Mouse (Mus musculus) lung, embryonic 15.5 days (tissue): Measurements from ENCODE around the gene Tet3. TPM values are rescaled to one million over a fixed set of nuclear protein-coding genes. Genes with fewer than 3 reads are reported as not detected.
A peak's percentile ranks its signal among the peaks of the same experiment; 100 is the strongest.

Experiments
- ATAC-seq: fragments of 200-750 bp; cut with Nextera tagmentation; 2 replicates; pipeline ENCODE4 v1.8.0; 2017; ENCODE audit warnings: moderate number of reproducible peaks, borderline replicate concordance; ENCODE audit not compliant: low FRiP score, low TSS enrichment; ENCODE audit errors: extremely low read depth
- H3K27ac ChIP-seq: fragments of 300-500 bp; sonication (generic); 2 replicates; pipeline ENCODE4 v1.5.1; 2015; ENCODE audit warnings: moderate library complexity, mild to moderate bottlenecking, inconsistent platforms
- H3K27me3 ChIP-seq: fragments of 300-500 bp; sonication (generic); 2 replicates; pipeline ENCODE4 v1.6.1; 2015; ENCODE audit warnings: inconsistent platforms
- H3K36me3 ChIP-seq: fragments of 300-500 bp; sonication (generic); 2 replicates; pipeline ENCODE4 v1.6.1; 2015; ENCODE audit warnings: inconsistent platforms
- H3K4me1 ChIP-seq: fragments of 300-500 bp; sonication (generic); 2 replicates; pipeline ENCODE4 v1.6.1; 2015; ENCODE audit warnings: inconsistent platforms
- H3K4me2 ChIP-seq: fragments of 300-500 bp; sonication (generic); 2 replicates; pipeline ENCODE4 v1.6.1; 2015; ENCODE audit warnings: inconsistent platforms, mild to moderate bottlenecking, moderate library complexity
- H3K4me3 ChIP-seq: fragments of 300-500 bp; sonication (generic); 2 replicates; pipeline ENCODE4 v1.5.1; 2015; ENCODE audit warnings: mild to moderate bottlenecking, inconsistent platforms
- H3K9ac ChIP-seq: fragments of 300-500 bp; sonication (generic); 2 replicates; pipeline ENCODE4 v1.6.1; 2015; ENCODE audit warnings: inconsistent platforms
- H3K9me3 ChIP-seq: fragments of 300-500 bp; sonication (generic); 2 replicates; pipeline ENCODE4 v1.6.1; 2016; ENCODE audit warnings: inconsistent platforms
- WGBS: fragments of 180-500 bp; shearing (Covaris S2); methylation state at CpG from one replicate; pipeline ENCODE4 v1.1.7; 2015; 5-methylcytosine and 5-hydroxymethylcytosine counted together
- polyA plus RNA-seq: library from polyadenylated mRNA; unstranded; fragments of >200 nt; fragmentation: Nextera tagmentation; extraction: Ambion mirVana; gene quantifications from 2 replicates; pipeline ENCODE4 v1.2.1, GENCODE M21; 2015

The Tet3 gene
- polyA plus RNA-seq, 1 experiment from 2014 or later: 37.1 TPM

DNA sequence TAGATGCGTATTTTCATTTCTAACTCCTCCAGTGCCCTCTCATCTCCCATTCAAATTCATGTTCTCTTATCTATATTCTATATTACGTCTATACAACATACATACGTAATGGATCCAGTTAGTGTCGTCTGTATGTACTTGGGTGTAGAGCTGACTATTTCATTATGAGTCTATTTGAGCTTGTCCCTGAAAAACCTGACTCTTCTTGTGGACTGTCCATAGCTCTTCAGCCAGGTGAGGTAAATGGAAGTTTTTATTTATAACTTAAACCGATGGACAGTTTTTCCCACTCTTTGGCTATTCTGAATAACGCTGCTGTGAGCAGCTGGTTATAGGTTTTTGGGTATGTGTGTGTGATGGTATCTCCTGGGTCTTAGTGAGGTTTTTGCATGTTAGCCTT, 132.1 kb downstream of the Tet3 start:
- no peaks in the 10 kb centered on the region for H3K9me3 ChIP-seq
- peak overlapping the region; percentile 86 for H3K9ac ChIP-seq
- peaks cover 32% of the 10 kb centered on the region for H3K36me3 ChIP-seq
- no peaks in the 10 kb centered on the region for H3K27me3 ChIP-seq
- ATAC-seq: no peak
- peaks cover 10% of the 10 kb centered on the region for H3K4me1 ChIP-seq
- H3K4me2 ChIP-seq: peak overlapping the region; percentile 78
- H3K4me3 ChIP-seq: peak overlapping the region; percentile 88
- no peak overlapping the region for H3K27ac ChIP-seq
- WGBS: 48% methylated on average over 6 of the region's 6 CpGs

DNA sequence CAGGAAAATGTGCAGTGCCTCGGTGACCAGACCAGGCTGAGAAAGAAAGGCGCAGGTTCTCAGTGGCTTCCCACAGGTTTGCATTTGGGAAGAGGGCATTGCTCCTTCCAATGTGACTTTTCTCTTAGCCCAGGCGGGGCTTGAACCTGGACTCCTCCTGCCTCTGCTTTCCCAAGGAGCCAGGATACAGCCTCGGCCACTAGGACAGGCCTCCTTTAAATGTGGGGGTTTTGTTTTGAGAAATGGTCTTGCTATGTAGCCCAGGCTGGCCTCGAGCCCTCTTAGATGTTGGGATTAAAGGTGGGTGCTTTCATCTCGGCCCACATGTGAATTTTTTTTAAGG, 132.5 kb downstream of the Tet3 start:
- Histone ChIP-seq H3K27me3 (no peaks in the 10 kb centered on the region), H3K4me3 (peak overlapping the region; percentile 88), H3K9me3 (no peaks in the 10 kb centered on the region), H3K9ac (peak overlapping the region; percentile 86), H3K36me3 (peaks cover 28% of the 10 kb centered on the region), H3K27ac (peak overlapping the region; percentile 95), H3K4me1 (peaks cover 10% of the 10 kb centered on the region), H3K4me2 (peak overlapping the region; percentile 78)
- ATAC-seq: no peak
- WGBS: 4% methylated on average over 6 of the region's 6 CpGs

DNA sequence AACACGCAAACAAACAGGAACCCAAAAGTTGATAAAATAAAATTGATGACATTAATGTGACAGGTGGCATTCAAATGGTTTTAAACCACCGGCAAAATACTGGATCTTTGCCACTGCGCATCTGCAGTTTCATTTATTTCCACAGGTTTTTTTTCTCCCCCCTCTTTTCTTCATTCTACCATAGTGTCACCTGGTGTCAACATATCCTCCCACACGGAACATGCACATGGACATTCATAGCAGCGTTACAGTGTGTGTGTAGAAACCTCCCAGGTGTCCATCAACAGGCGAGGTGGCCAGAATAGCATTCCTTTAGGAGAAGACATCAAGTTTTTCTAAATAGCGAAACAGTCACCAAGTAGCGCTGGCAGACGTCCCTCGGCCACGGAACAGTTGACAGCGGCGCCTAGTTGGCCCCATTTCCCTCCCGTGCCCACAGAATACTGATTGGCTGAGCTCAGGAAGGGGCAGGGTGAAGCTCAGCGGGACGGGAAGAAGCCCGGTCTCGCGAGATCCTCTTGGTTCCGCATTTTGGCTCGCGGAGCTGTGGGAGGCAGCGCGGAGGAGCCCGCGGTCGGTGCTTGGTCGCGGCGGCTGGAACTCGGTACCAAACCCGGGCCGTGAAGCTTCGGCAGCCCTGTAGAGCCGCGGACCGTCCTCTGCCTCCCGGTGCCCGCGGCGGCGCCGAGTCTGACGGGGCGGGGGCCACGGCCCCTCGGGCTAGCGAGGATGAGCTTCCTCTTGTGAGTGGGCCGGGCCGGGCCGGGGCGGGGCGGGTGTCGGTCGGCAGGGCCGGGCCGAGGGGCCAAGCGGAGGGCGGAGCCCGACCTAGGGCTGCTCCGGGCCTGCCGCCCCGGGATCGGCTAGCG, 133.1 kb downstream of the Tet3 start, which contains the start of the genes Mthfd2 and Mob1a:
Gene Mthfd2, minus strand, starts transcription at position 384 of the 869 bp plus-strand sequence.
Gene Mob1a, plus strand, starts transcription at position 492 of the 869 bp plus-strand sequence.
- 1% methylated on average over 64 of the region's 65 CpGs for WGBS
- Histone ChIP-seq H3K27ac (peak within 1 kb of the TSS; percentile 95), H3K4me2 (peak within 1 kb of the TSS; percentile 78), H3K36me3 (peaks cover 24% of the 10 kb centered on the region), H3K4me3 (peak within 1 kb of the TSS; percentile 88), H3K9me3 (no peaks in the 10 kb centered on the region), H3K4me1 (peaks cover 10% of the 10 kb centered on the region), H3K9ac (peak within 1 kb of the TSS; percentile 86), H3K27me3 (no peaks in the 10 kb centered on the region)
- ATAC-seq: peak; percentile 98

DNA sequence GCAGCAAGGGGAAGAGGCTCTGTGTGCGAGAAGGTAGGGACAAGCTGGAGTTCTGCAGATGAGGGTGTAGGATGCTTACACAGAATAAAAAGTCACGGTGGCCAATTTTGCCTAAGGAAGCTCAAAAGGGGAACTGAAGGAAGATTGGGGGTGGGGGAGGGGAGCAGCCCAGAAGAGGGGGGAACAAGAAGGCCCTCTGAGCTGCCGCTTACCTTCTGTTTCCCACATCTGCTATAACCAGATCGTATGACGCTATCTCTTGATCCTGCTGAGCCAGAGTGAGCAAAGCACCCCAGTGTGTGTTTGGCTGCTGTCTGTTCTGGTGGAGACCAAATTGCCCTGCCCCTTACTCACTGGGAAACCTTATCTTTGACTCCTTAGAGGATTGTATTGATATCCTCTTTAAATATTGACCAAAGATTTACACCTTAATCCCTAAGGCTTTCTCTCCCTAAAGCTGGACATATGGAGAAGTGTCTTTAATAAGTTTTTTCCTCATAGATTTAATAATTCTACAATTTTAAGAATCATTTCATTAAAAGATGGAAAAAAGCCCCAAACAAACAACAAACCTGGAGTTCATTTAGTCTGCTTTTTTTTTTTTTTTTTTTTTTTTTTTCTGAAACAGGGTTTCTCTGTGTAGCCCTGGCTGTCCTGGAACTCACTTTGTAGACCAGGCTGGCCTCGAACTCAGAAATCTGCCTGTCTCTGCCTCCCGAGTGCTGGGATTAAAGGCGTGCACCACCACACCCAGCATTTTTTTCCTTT, 135.0 kb downstream of the Tet3 start:
- Histone ChIP-seq H3K9ac (no peak overlapping the region), H3K27me3 (no peaks in the 10 kb centered on the region), H3K36me3 (peaks cover 5% of the 10 kb centered on the region; the same call in 1 of the 2 replicates), H3K4me2 (no peak overlapping the region), H3K4me3 (no peak overlapping the region), H3K4me1 (peaks cover 10% of the 10 kb centered on the region), H3K27ac (no peak overlapping the region), H3K9me3 (no peaks in the 10 kb centered on the region)
- no peak for ATAC-seq
- WGBS: 55% methylated on average over 8 of the region's 8 CpGs

DNA sequence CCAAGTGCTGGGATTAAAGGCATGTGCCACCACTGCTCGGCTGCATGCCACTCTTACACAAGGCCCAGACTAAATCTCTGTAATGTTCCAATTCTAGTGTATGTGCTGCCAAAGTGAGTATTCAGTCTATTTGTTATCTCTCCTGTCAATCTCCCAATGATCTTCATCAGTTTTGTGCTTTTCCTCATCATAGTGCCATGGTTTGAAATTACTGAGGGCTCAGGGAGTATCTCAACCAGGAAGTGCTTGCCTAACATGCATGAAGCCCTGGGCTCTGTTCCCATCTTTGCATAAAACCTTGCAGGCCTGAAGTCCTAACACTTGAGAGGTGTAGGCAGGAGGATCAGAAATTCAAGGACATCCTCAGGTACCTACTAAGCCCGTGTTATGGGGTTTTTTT, 136.1 kb downstream of the Tet3 start:
- H3K4me3 ChIP-seq: no peak overlapping the region
- WGBS: 43% methylated on average over 2 of the region's 2 CpGs
- H3K36me3 ChIP-seq: no peaks in the 10 kb centered on the region
- H3K4me1 ChIP-seq: peaks cover 10% of the 10 kb centered on the region
- no peak overlapping the region for H3K27ac ChIP-seq
- ATAC-seq: no peak
- H3K9ac ChIP-seq: no peak overlapping the region
- no peak overlapping the region for H3K4me2 ChIP-seq
- H3K9me3 ChIP-seq: no peaks in the 10 kb centered on the region
- no peaks in the 10 kb centered on the region for H3K27me3 ChIP-seq

DNA sequence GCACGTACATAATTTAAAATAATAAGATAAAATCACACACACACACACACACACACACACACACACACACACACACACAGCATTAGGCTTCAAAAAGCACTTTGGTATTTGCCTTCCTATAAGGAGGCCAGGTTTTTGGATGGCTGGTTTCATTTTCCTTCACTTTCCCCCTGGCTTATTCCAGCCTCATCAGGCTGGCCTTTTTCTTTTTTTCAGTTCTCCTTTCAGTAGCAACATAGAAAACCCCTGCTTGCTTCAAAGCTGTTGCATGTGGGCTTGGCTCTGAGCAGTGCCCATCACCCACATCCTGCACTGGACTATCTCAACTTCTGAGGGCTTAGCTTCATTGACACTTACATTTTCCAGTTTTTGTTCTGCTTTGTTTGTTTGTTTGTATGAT, 137.0 kb downstream of the Tet3 start:
- H3K4me2 ChIP-seq: no peak overlapping the region
- H3K27ac ChIP-seq: no peak overlapping the region
- no peaks in the 10 kb centered on the region for H3K27me3 ChIP-seq
- H3K9ac ChIP-seq: no peak overlapping the region
- no peaks in the 10 kb centered on the region for H3K36me3 ChIP-seq
- H3K4me3 ChIP-seq: no peak overlapping the region
- WGBS: 47% methylated on average over 1 of the region's 1 CpGs
- H3K9me3 ChIP-seq: no peaks in the 10 kb centered on the region
- no peak for ATAC-seq
- peaks cover 9% of the 10 kb centered on the region for H3K4me1 ChIP-seq

DNA sequence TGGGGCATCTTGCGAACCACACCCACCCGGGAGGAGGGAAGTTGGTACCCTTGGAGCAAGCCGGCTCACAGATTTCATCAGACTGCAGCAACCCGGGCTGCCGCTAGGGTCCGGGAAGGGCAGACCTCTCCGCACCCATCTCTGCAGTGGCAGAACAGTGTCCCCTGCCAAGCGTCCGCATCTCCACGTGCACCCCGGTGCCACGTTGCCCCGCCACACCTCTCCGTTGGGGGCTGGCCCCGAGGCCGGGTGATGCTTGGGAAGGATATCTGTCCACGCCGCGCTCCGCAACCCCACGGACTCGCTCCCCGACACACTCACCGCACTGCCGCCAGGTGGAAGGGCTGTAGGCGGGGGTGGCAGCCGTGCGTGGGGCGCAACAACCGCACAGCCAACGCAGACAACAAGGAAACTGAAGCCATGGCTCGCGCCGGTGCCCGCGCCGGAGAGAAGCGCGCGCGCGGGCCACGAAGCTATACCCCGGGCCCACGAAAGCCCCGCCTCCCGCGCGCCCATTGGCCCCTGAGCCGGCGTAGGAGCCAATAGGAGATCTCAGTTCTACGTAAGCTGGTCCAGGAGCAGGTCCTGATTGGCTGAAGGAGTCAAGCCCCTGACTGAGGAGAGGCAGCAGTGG, 141.7 kb downstream of the Tet3 start:
- no peaks in the 10 kb centered on the region for H3K27me3 ChIP-seq
- peak; percentile 99 for ATAC-seq
- H3K36me3 ChIP-seq: peaks cover 2% of the 10 kb centered on the region
- under 1% methylated on average over 52 of the region's 52 CpGs for WGBS
- peak overlapping the region; percentile 75 for H3K9ac ChIP-seq
- peak overlapping the region; percentile 95 for H3K4me3 ChIP-seq
- peaks cover 19% of the 10 kb centered on the region for H3K4me1 ChIP-seq
- peak overlapping the region; percentile 95 for H3K4me2 ChIP-seq
- H3K9me3 ChIP-seq: no peaks in the 10 kb centered on the region
- H3K27ac ChIP-seq: peak overlapping the region; percentile 37; the same call in 1 of the 2 replicates

DNA sequence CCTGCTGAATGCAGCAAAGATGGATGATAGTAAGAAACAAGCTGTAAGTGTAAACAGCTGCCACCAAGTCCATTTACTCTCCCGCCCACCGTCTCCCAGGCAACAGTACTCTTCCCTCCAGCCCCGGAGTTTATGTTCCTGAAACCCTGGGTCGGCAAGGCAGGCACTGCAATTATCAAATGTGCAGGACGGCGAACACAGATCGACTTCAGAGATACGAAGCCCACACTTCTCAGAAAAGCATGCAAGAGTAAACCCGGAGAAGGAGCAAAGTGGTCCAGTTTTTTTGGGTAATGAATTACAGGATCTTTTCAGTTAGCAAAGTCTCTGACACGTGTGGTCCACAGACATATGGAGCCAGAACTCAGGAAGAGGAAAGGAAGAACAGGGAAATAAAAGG, 142.9 kb downstream of the Tet3 start:
- H3K27me3 ChIP-seq: no peaks in the 10 kb centered on the region
- WGBS: 4% methylated on average over 10 of the region's 10 CpGs
- H3K4me3 ChIP-seq: peak overlapping the region; percentile 95; the same call in 1 of the 2 replicates
- H3K4me1 ChIP-seq: peaks cover 19% of the 10 kb centered on the region
- no peak overlapping the region for H3K27ac ChIP-seq
- no peaks in the 10 kb centered on the region for H3K9me3 ChIP-seq
- H3K36me3 ChIP-seq: peaks cover 13% of the 10 kb centered on the region
- no peak for ATAC-seq
- no peak overlapping the region; the same call in 1 of the 2 replicates for H3K9ac ChIP-seq
- H3K4me2 ChIP-seq: peak overlapping the region; percentile 95

DNA sequence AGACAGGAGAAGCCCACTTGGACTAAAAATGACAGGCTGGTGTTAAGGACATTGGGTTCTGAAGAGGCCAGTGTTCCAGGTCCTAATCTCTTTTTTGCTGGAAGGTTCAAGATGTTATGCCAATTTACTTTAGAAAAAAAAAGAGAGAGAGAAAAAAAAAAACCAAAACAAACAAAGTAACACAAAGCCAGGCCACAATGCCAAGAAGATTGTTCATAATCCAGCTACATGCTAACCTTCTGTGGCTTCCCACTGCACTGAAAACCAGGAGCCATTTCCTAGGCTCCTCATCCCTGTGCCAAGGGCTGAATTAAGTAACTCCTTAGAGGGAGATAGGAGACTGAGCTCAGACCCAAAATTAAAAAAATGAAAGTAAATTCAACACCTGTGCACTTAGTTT, 143.6 kb downstream of the Tet3 start:
- H3K27me3 ChIP-seq: no peaks in the 10 kb centered on the region
- H3K4me3 ChIP-seq: no peak overlapping the region
- H3K27ac ChIP-seq: no peak overlapping the region
- H3K36me3 ChIP-seq: peaks cover 20% of the 10 kb centered on the region
- H3K9me3 ChIP-seq: no peaks in the 10 kb centered on the region
- no peak overlapping the region for H3K9ac ChIP-seq
- peak overlapping the region; percentile 95; the same call in 1 of the 2 replicates for H3K4me2 ChIP-seq
- ATAC-seq: no peak
- H3K4me1 ChIP-seq: peaks cover 19% of the 10 kb centered on the region

DNA sequence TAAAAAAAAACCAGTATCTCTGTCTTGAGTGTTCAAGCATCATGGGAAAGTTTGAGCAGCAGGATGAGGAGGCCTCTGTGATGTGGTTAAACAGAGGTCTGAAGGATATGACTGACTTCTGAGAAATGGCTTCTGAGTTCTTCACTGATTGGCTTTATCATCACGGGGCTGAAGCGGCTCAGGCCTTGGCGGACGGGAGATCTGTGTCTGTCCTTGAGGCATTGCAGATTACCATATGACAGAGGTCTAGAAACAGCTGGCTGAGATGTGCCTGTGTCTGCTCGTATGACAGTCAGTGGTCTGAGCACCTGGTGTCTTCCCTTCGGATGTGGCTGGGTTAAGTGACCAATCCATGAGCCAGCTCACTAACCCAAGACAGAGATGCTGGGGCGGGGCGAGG, 146.4 kb downstream of the Tet3 start:
- no peaks in the 10 kb centered on the region for H3K9me3 ChIP-seq
- no peak overlapping the region for H3K4me2 ChIP-seq
- H3K9ac ChIP-seq: no peak overlapping the region
- H3K4me1 ChIP-seq: peaks cover 19% of the 10 kb centered on the region
- H3K36me3 ChIP-seq: peaks cover 34% of the 10 kb centered on the region
- H3K4me3 ChIP-seq: no peak overlapping the region
- H3K27me3 ChIP-seq: no peaks in the 10 kb centered on the region
- WGBS: 87% methylated on average over 8 of the region's 8 CpGs
- no peak for ATAC-seq
- no peak overlapping the region for H3K27ac ChIP-seq
